Mouse (Mus musculus) myocyte (in vitro differentiated cells): ENCODE measurements around the gene Il17rd. TPM values are rescaled to one million over a fixed set of nuclear protein-coding genes. Genes with fewer than 3 reads are reported as not detected.

ENCODE experiments used
- H3K27me3 ChIP-seq: one replicate; pipeline ENCODE4 v1.6.1; 2011; ENCODE audit not compliant: control insufficient read depth, insufficient read depth, insufficient read length
- H3K36me3 ChIP-seq: one replicate; pipeline ENCODE4 v1.6.1; 2011; ENCODE audit not compliant: control insufficient read depth, insufficient read depth
- H3K4me2 ChIP-seq: one replicate; pipeline ENCODE4 v1.6.1; 2011; ENCODE audit warnings: low read depth, control low read depth
- H3K4me3 ChIP-seq: one replicate; pipeline ENCODE4 v1.5.1; 2011; ENCODE audit warnings: mild to moderate bottlenecking, control low read depth, moderate library complexity
- H3K79me2 ChIP-seq: one replicate; pipeline ENCODE4 v1.6.1; 2011; ENCODE audit not compliant: control insufficient read depth, insufficient read depth
- H3ac ChIP-seq: one replicate; pipeline ENCODE4 v1.6.1; 2011; ENCODE audit not compliant: control insufficient read depth, insufficient read length
- CEBPB ChIP-seq: IDR thresholded peaks from 2 replicates; pipeline ENCODE4 v1.6.1; 2011; ENCODE audit warnings: mild to moderate bottlenecking, moderate library complexity; ENCODE audit not compliant: poor library complexity, insufficient read depth, severe bottlenecking
- E2F4 ChIP-seq: IDR thresholded peaks from one replicate; pipeline ENCODE4 v1.6.1; 2011; ENCODE audit warnings: mild to moderate bottlenecking, control low read depth, moderate library complexity; ENCODE audit not compliant: insufficient read depth
- MAX ChIP-seq: IDR thresholded peaks from one replicate; pipeline ENCODE4 v1.6.1; 2011; ENCODE audit warnings: low read depth, mild to moderate bottlenecking, control low read depth
- MYOD1 ChIP-seq, 3 experiments: IDR thresholded peaks; one replicate each; pipeline ENCODE4 v1.6.1; 2011; ENCODE audit warnings: control low read depth in 2 of 3, low read depth in 2 of 3, mild to moderate bottlenecking in 2 of 3, moderate library complexity in 1 of 3; ENCODE audit not compliant: insufficient read length in 2 of 3, control insufficient read depth in 1 of 3
- MYOG ChIP-seq, 3 experiments: IDR thresholded peaks; one replicate each; pipeline ENCODE4 v1.6.1; 2011; ENCODE audit warnings: control low read depth in 2 of 3, low read depth in 2 of 3, mild to moderate bottlenecking in 2 of 3; ENCODE audit not compliant: insufficient read length in 2 of 3, control insufficient read depth in 1 of 3, insufficient read depth in 1 of 3
- POLR2A ChIP-seq: IDR thresholded peaks from one replicate; pipeline ENCODE4 v1.6.1; 2011; ENCODE audit warnings: low read depth, mild to moderate bottlenecking, control low read depth, moderate library complexity; ENCODE audit not compliant: insufficient read length
- POLR2AphosphoS2 ChIP-seq: IDR thresholded peaks from one replicate; pipeline ENCODE4 v1.6.1; 2011; ENCODE audit warnings: low read depth, control low read depth; ENCODE audit not compliant: insufficient read length
- REST ChIP-seq: IDR thresholded peaks from one replicate; pipeline ENCODE4 v1.6.1; 2011; ENCODE audit warnings: mild to moderate bottlenecking, control low read depth, moderate library complexity; ENCODE audit not compliant: insufficient read depth, insufficient read length
- SRF ChIP-seq: IDR thresholded peaks from one replicate; pipeline ENCODE4 v1.6.1; 2011; ENCODE audit warnings: low read depth; ENCODE audit not compliant: control insufficient read depth, insufficient read length
- TCF12 ChIP-seq: IDR thresholded peaks from one replicate; pipeline ENCODE4 v1.6.1; 2011; ENCODE audit warnings: mild to moderate bottlenecking, control low read depth; ENCODE audit not compliant: poor library complexity, insufficient read depth, severe bottlenecking
- TCF3 ChIP-seq: IDR thresholded peaks from one replicate; pipeline ENCODE4 v1.6.1; 2011; ENCODE audit warnings: low read depth, control low read depth; ENCODE audit not compliant: insufficient read length
- USF1 ChIP-seq: IDR thresholded peaks from one replicate; pipeline ENCODE4 v1.6.1; 2011; ENCODE audit warnings: low read depth, mild to moderate bottlenecking, control low read depth, moderate library complexity
- polyA plus RNA-seq: library from polyadenylated mRNA; unstranded; fragments of >200 nt; fragmentation: generic; extraction: Trizol; gene quantifications from one replicate; pipeline ENCODE4 v1.2.1, GENCODE M21; 2012; ENCODE audit warnings: missing spikeins

The Il17rd gene
- polyA plus RNA-seq, 1 experiment: 1.9 TPM

DNA sequence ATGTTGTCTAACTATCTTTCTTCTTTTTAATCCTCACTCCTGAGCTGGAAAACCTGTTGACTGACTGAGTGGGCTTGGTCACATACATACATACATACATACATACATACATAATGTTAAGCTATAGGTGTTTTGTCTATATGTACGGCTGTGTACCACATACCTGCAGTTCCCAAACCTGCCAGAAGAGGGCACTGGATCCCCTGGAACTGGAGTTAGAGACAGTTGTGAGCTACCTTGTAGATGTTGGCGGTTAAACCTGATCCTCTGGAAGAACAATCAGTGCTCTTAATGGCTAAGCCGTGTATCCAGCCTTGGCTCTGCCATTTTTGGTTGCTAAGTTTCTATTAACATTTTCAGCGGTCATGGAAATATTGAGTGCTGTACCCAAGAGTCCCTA lies 7.6 kb upstream of the Il17rd start:
- no peak overlapping the region for H3K4me3 ChIP-seq
- H3ac ChIP-seq: no peak overlapping the region
- no peak overlapping the region for H3K4me2 ChIP-seq
- no peak for TF ChIP-seq TCF3
- TF ChIP-seq REST: no peak
- no peaks in the 10 kb centered on the region for H3K27me3 ChIP-seq
- H3K79me2 ChIP-seq: no peaks in the 10 kb centered on the region
- no peaks in the 10 kb centered on the region for H3K36me3 ChIP-seq

DNA sequence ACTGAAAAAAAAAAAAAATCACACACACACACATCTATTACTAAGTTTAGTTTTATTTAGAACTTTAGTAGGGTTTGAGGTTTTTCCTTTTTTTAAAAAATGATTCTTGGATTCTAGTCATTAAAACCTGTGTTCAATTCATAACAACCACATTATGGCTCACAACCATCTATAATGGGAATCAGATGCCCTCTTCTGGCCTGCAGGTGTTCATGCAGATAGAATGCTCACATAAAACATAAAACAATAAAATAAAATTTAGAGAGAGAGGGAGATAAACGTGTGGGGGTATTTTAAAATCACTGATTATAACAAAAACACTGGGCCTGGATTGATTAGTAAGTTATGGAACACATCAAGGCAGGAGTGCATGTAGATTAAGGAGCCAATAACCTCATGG lies 1.2 kb upstream of the Il17rd start:
- TF ChIP-seq MAX (no peak), POLR2AphosphoS2 (no peak), TCF12 (no peak), TCF3 (no peak), MYOG (IDR thresholded peaks at IDR 0.05; ENCODE audit: control insufficient read depth in 1 of 3, insufficient read depth in 1 of 3, insufficient read length in 2 of 3, low read depth in 2 of 3) (no peak), E2F4 (no peak), POLR2A (no peak), USF1 (no peak), REST (no peak), SRF (no peak), MYOD1 (IDR thresholded peaks at IDR 0.05; ENCODE audit: control insufficient read depth in 1 of 3, insufficient read length in 2 of 3, low read depth in 2 of 3) (no peak)
- Histone ChIP-seq H3K36me3 (no peaks in the 10 kb centered on the region), H3K27me3 (no peaks in the 10 kb centered on the region), H3ac (no peak overlapping the region), H3K4me2 (no peak overlapping the region), H3K79me2 (peaks cover 5% of the 10 kb centered on the region), H3K4me3 (no peak overlapping the region)

GRCm38 (mm10) chr14:27039281-27040248 lies 824 bp downstream of the Il17rd start:
- no peaks in the 10 kb centered on the region for H3K27me3 ChIP-seq
- TF ChIP-seq REST: no peak
- no peak for TF ChIP-seq SRF
- TF ChIP-seq MYOG (IDR thresholded peaks at IDR 0.05; ENCODE audit: control insufficient read depth in 1 of 3, insufficient read depth in 1 of 3, insufficient read length in 2 of 3, low read depth in 2 of 3): no peak
- TF ChIP-seq POLR2A: no peak

GRCm38 (mm10) chr14:27040451-27040850 lies 1.7 kb downstream of the Il17rd start:
- H3K4me2 ChIP-seq: peak overlapping the region; percentile 84

More at GRCm38 (mm10) chr14:27039281-27040248, 824 bp downstream of the Il17rd start:
- Histone ChIP-seq H3K4me3 (peak overlapping the region; percentile 30), H3K36me3 (no peaks in the 10 kb centered on the region), H3K4me2 (peak overlapping the region; percentile 84), H3K79me2 (peaks cover 5% of the 10 kb centered on the region), H3ac (peak overlapping the region; percentile 53)

DNA sequence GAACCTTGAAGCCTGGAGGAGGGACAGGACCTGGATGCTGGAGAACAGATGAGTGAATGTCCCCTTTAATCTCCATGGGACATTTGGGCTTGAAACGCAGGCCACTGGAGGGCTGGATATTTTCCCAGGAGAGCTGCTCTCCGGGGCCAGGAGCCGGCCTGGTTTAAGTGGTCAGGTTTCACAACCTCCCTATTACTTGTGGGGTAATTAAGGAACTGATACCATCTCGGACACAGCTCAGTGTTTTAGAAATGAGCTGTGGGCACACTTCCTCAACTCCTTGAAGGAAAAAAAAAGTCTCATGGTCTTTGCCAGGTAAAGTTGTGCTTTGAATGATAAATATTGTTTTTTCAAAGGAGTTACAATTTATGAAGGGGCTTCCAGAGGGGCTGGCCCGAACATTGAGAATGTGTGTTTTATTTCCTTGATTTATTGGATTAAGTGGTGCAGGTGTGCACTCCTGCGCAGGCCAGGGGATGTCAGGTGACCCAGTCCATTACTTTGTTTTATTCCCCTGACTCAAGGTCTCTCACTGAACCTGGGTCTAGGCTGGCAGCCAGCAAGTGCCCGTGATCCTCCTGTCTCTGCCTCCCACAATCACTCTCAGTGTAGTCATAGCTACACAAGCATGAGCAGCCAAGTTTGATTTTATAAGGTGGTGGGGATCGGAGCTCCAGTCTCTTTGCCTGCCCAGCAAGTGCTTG lies 3.7 kb downstream of the Il17rd start:
- no peak overlapping the region for H3K4me3 ChIP-seq
- TF ChIP-seq CEBPB: 0 out of 2 replicates have a peak, but pooled peaks have one; percentile 25
- no peak for TF ChIP-seq TCF3
- H3ac ChIP-seq: no peak overlapping the region

More at GRCm38 (mm10) chr14:27040451-27040850, 1.7 kb downstream of the Il17rd start:
- H3K79me2 ChIP-seq: peaks cover 5% of the 10 kb centered on the region
- peak overlapping the region; percentile 30 for H3K4me3 ChIP-seq
- H3K36me3 ChIP-seq: no peaks in the 10 kb centered on the region
- no peaks in the 10 kb centered on the region for H3K27me3 ChIP-seq
- no peak for TF ChIP-seq TCF12
- no peak for TF ChIP-seq POLR2AphosphoS2
- no peak for TF ChIP-seq CEBPB
- TF ChIP-seq MYOG (IDR thresholded peaks at IDR 0.05; ENCODE audit: control insufficient read depth in 1 of 3, insufficient read depth in 1 of 3, insufficient read length in 2 of 3, low read depth in 2 of 3): no peak
- no peak for TF ChIP-seq E2F4
- TF ChIP-seq TCF3: no peak
- TF ChIP-seq SRF: no peak
- no peak for TF ChIP-seq MAX
- H3ac ChIP-seq: no peak overlapping the region

More for the DNA sequence above, 3.7 kb downstream of the Il17rd start:
- Histone ChIP-seq H3K36me3 (no peaks in the 10 kb centered on the region), H3K79me2 (peaks cover 5% of the 10 kb centered on the region), H3K4me2 (peak overlapping the region; percentile 20), H3K27me3 (no peaks in the 10 kb centered on the region)
